Mouse (Mus musculus): ENCODE data around the gene Sash1. TPM values are rescaled to one million over a fixed set of nuclear protein-coding genes. Genes with fewer than 3 reads are reported as not detected.

The Sash1 gene
- total RNA-seq, 1 experiment from 2014 or later: 6.9 TPM

- no peak for ATAC-seq (replicated peaks in 1 of 2; ENCODE audit: insufficient read depth in 1 of 2, low FRiP score in 2 of 2, low TSS enrichment in 1 of 2, low read depth in 1 of 2, poor library complexity in 2 of 2, severe bottlenecking in 2 of 2)
These were observed 199.7 kb downstream of the Sash1 start for GRCm38 (mm10) chr10:8686219-8686618.

DNA sequence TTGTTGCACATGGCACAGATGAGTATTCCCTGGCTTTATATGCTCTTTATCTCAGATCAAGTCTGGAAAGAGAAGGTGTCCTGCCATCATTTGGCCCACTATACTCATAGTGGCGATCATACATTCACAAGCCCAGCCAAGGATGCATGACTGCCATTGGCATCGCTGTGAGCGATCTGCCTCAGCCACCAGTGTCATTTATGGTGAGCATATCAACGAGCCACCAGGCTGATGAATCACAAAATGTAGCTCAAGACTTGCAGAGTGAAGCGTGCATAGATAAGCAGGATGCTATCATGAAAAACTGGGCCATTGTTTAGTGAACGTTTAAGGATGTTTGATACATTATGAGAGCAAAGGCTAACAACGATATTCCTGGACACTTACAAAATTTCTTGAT lies 200.6 kb downstream of the Sash1 start:
- ATAC-seq (replicated peaks in 1 of 2; ENCODE audit: insufficient read depth in 1 of 2, low FRiP score in 2 of 2, low TSS enrichment in 1 of 2, low read depth in 1 of 2, poor library complexity in 2 of 2, severe bottlenecking in 2 of 2): no peak

DNA sequence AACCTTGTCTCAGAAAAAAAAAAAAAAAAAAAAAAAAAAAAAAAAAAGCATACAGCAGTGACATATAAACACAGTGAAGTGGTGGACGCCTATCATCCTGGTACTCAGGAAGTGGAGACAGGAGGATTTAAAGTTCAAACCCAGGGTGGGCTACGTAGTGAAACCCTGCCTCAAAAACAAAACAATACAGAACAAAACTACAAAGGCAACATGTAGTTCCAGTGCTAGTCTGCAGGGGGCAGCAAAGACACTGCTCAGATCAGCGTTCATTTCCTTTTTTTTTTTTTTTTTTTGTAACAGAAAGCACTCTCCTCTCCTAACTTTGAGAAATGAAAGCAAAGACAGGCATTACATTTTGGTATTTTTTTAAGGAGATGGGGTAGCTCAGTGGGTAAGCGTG lies 203.0 kb downstream of the Sash1 start:
- ATAC-seq (replicated peaks in 1 of 2; ENCODE audit: insufficient read depth in 1 of 2, low FRiP score in 2 of 2, low TSS enrichment in 1 of 2, low read depth in 1 of 2, poor library complexity in 2 of 2, severe bottlenecking in 2 of 2): peak; percentile 37 to 68; a peak in 2 of 4 replicates

GRCm38 (mm10) chr10:8682341-8682740 lies 203.5 kb downstream of the Sash1 start:
- ATAC-seq (replicated peaks in 1 of 2; ENCODE audit: insufficient read depth in 1 of 2, low FRiP score in 2 of 2, low TSS enrichment in 1 of 2, low read depth in 1 of 2, poor library complexity in 2 of 2, severe bottlenecking in 2 of 2): no peak

DNA sequence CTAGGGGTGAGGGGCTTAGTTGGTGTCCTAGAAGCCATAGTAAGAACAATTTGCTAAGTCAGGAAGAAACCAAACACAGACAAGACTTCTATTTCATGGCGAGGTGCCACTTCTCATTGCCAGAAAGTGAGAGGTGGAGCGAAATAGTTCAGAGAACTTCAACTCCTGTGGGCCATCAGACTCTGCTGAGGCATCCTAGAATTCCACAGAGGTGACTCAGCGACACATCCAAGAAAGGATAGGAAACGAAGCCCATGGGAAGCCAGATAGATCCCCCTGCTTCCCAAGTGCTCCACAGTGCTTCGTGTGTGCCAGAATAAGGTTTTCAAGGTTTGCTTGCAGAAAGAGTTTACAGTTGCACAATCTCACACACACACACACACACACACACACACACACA lies 209.1 kb downstream of the Sash1 start:
- ATAC-seq (replicated peaks in 1 of 2; ENCODE audit: insufficient read depth in 1 of 2, low FRiP score in 2 of 2, low TSS enrichment in 1 of 2, low read depth in 1 of 2, poor library complexity in 2 of 2, severe bottlenecking in 2 of 2): no peak
